Comparison of ENCODE assay signal across 15 mouse cellular contexts in the genomic region with DNA sequence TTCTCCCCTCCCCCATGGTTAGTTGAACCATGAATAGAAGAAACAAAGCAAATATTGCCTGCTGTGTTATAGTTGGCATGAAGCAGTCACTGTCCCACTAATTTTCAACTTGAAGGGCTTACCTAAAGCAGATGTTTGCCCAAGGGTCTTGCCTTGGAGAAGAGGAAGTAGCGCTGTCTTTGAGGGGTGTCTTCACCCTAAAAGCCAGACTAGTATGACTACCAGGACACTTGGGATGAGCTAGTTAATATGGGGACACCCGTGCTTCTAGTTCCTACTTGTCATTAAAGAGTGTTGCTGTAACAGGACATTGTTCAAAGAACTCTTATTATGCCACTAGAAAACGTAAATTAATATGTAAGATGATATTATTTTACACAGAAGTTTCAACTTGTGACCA. TPM values are rescaled to one million over a fixed set of nuclear protein-coding genes. Genes with fewer than 3 reads are reported as not detected.
A peak's percentile ranks its signal among the peaks of the same experiment; 100 is the strongest.
DNase-seq lines count a peak whose midpoint lies in the region; ATAC-seq and TF ChIP-seq lines count a peak whose summit lies in the region.
"Had no signal": no experiment of that assay in that cellular context is flagged by ENCODE, and none has a peak within 500 bp of the region (broad histone marks: within the 10 kb centered on the region; RNA-seq: fewer than 3 reads in every experiment).

No protein-coding gene starts in this region.

- TF ChIP-seq CTCF in hindbrain, postnatal 0 days (IDR thresholded peaks at IDR 0.05; ENCODE audit: low read depth): no peak

- no peak overlapping the region for H3K27ac ChIP-seq in kidney, embryonic 15.5 days
- no peak overlapping the region for H3K27ac ChIP-seq in neural tube, embryonic 12.5 days
- H3K27ac ChIP-seq in hindbrain, postnatal 0 days: no peak overlapping the region
- no peak overlapping the region for H3K27ac ChIP-seq in neural tube, embryonic 15.5 days (replicated peaks)

- no peak overlapping the region for H3K9ac ChIP-seq in kidney, embryonic 15.5 days
- no peak overlapping the region for H3K9ac ChIP-seq in neural tube, embryonic 12.5 days
- no peak overlapping the region for H3K9ac ChIP-seq in hindbrain, postnatal 0 days (replicated peaks; ENCODE audit: low read length)
- H3K9ac ChIP-seq in neural tube, embryonic 15.5 days (replicated peaks): no peak overlapping the region

- peak overlapping the region; percentile 92; the same call in 1 of the 2 replicates for H3K4me2 ChIP-seq in kidney, embryonic 15.5 days
- H3K4me2 ChIP-seq in neural tube, embryonic 12.5 days (replicated peaks): peak overlapping the region; percentile 91
- peak overlapping the region; percentile 87 for H3K4me2 ChIP-seq in hindbrain, postnatal 0 days (ENCODE audit: low read depth, low read length)
- H3K4me2 ChIP-seq in neural tube, embryonic 15.5 days: peak overlapping the region; percentile 89

- H3K4me3 ChIP-seq in kidney, embryonic 15.5 days (replicated peaks): 0 out of 2 replicates have a peak overlapping the region, but pooled peaks have one; percentile 62
- no peak overlapping the region for H3K4me3 ChIP-seq in neural tube, embryonic 12.5 days
- H3K4me3 ChIP-seq in hindbrain, postnatal 0 days (ENCODE audit: low read length): peak overlapping the region; percentile 80
- H3K4me3 ChIP-seq in neural tube, embryonic 15.5 days (replicated peaks): peak overlapping the region; percentile 61

- no peaks in the 10 kb centered on the region for H3K9me3 ChIP-seq in kidney, embryonic 15.5 days (replicated peaks)
- no peaks in the 10 kb centered on the region for H3K9me3 ChIP-seq in neural tube, embryonic 12.5 days
- no peaks in the 10 kb centered on the region for H3K9me3 ChIP-seq in hindbrain, postnatal 0 days (ENCODE audit: low read length)
- no peaks in the 10 kb centered on the region for H3K9me3 ChIP-seq in neural tube, embryonic 15.5 days (replicated peaks)

- no peak for ATAC-seq in kidney, embryonic 15.5 days (replicated peaks; ENCODE audit: low FRiP score)
- no peak for ATAC-seq in neural tube, embryonic 12.5 days (ENCODE audit: low FRiP score, low read depth)
- ATAC-seq in hindbrain, postnatal 0 days: no peak
- ATAC-seq in neural tube, embryonic 15.5 days (ENCODE audit: low FRiP score): no peak
- ATAC-seq: intestine, embryonic 16.5 days had no signal

- DNase-seq in kidney, postnatal 4 days: no peak
- DNase-seq in neural tube, embryonic 10.5 days (ENCODE audit: extremely low spot score, low spot score): no peak
- DNase-seq in hindbrain, postnatal 0 days (ENCODE audit: low spot score): no peak
- no peak for DNase-seq in cerebellum, adult 11 months
- no peak for DNase-seq in cerebellum, postnatal 36 days
- DNase-seq: cerebellum, adult 18-20 months; gastrocnemius, postnatal 25 days; layer of hippocampus, adult 9-11 months; lung, postnatal 14 days had no signal

- H3K36me3 ChIP-seq in kidney, embryonic 15.5 days: no peaks in the 10 kb centered on the region
- no peaks in the 10 kb centered on the region for H3K36me3 ChIP-seq in neural tube, embryonic 12.5 days
- H3K36me3 ChIP-seq in hindbrain, postnatal 0 days (ENCODE audit: insufficient read depth, low read length): no peaks in the 10 kb centered on the region
- H3K36me3 ChIP-seq in neural tube, embryonic 15.5 days: no peaks in the 10 kb centered on the region

- peaks cover 29% of the 10 kb centered on the region for H3K4me1 ChIP-seq in kidney, embryonic 15.5 days
- H3K4me1 ChIP-seq in neural tube, embryonic 12.5 days: peaks cover 9% of the 10 kb centered on the region
- H3K4me1 ChIP-seq in hindbrain, postnatal 0 days (ENCODE audit: insufficient read depth, low read length): peaks cover 30% of the 10 kb centered on the region
- peaks cover 49% of the 10 kb centered on the region for H3K4me1 ChIP-seq in neural tube, embryonic 15.5 days

- H3K27me3 ChIP-seq in kidney, embryonic 15.5 days: peaks cover 27% of the 10 kb centered on the region; the same call in 1 of the 2 replicates
- H3K27me3 ChIP-seq in neural tube, embryonic 12.5 days (replicated peaks): peaks cover 6% of the 10 kb centered on the region; the same call in 1 of the 2 replicates
- H3K27me3 ChIP-seq in hindbrain, postnatal 0 days (ENCODE audit: insufficient read depth, low read length): no peaks in the 10 kb centered on the region
- peaks cover 3% of the 10 kb centered on the region; the same call in 1 of the 2 replicates for H3K27me3 ChIP-seq in neural tube, embryonic 15.5 days (replicated peaks)

- WGBS in kidney, embryonic 15.5 days: 78% methylated on average over 3 of the region's 3 CpGs
- WGBS in neural tube, embryonic 12.5 days: 85% methylated on average over 3 of the region's 3 CpGs
- 81% methylated on average over 3 of the region's 3 CpGs for WGBS in hindbrain, postnatal 0 days
- WGBS in neural tube, embryonic 15.5 days: 84% methylated on average over 3 of the region's 3 CpGs

RNA-seq across cellular contexts. Expression of gene Fam124a, which starts 1.6 kb away (rescaled TPM):
- polyA plus RNA-seq in kidney, embryonic 15.5 days (2015; fragmentation: Nextera tagmentation; extraction: Ambion mirVana): 7.4 and 8.4 TPM in 2 replicates
- polyA plus RNA-seq in neural tube, embryonic 12.5 days (2016; fragmentation: Nextera tagmentation; extraction: Ambion mirVana): 15.5 and 16.7 TPM in 2 replicates
- 31.3 and 40.8 TPM in 2 replicates for total RNA-seq in hindbrain, postnatal 0 days (2014; rRNA removed)
- polyA plus RNA-seq in hindbrain, postnatal 0 days (2015; fragmentation: Nextera tagmentation; extraction: Ambion mirVana): 37.5 and 41.2 TPM in 2 replicates
- 58.4 and 71.2 TPM in 2 replicates for polyA plus RNA-seq in neural tube, embryonic 15.5 days (2015; fragmentation: Nextera tagmentation; extraction: Ambion mirVana)

RNA-seq across cellular contexts. Expression of gene Gm4131, which starts 9.6 kb away (rescaled TPM):
- polyA plus RNA-seq in kidney, embryonic 15.5 days (2015; fragmentation: Nextera tagmentation; extraction: Ambion mirVana): 0.14 TPM in 1 of 2 replicates, not detected in the other
- polyA plus RNA-seq in neural tube, embryonic 12.5 days (2016; fragmentation: Nextera tagmentation; extraction: Ambion mirVana): not detected in 2 replicates
- total RNA-seq in hindbrain, postnatal 0 days (2014; rRNA removed): not detected in 2 replicates
- polyA plus RNA-seq in hindbrain, postnatal 0 days (2015; fragmentation: Nextera tagmentation; extraction: Ambion mirVana): 0.25 and 0.26 TPM in 2 replicates
- polyA plus RNA-seq in neural tube, embryonic 15.5 days (2015; fragmentation: Nextera tagmentation; extraction: Ambion mirVana): 0.27 TPM in 2 replicates
- total RNA-seq: gastrocnemius, postnatal 25 days; left cerebral cortex, postnatal 25 days had no signal
- polyA plus RNA-seq: heart, postnatal 0 days; intestine, embryonic 16.5 days had no signal
